ENCODE assay signal across 18 mouse cellular contexts in the genomic region with DNA sequence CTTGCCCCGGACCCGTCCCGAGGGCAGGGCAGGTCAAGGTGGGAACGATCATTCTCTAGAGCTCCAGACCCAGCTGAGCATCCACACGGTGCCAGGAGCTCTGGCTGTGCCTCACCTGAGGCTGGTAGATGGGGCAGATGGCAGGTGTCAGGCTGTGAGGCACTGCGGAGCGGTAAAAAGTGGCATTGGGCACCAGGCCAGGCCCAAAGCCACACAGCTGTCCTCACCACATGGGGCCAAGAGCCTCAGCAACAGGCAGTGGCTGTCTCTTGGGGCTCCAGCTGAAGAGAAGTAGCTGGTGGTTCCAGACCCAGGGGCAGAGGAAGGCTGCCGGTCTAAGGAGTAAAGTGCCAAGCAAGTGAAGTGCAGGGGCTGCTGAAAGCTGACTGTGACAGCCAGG. TPM values are rescaled to one million over a fixed set of nuclear protein-coding genes. Genes with fewer than 3 reads are reported as not detected.
A peak's percentile ranks its signal among the peaks of the same experiment; 100 is the strongest.
DNase-seq lines count a peak whose midpoint lies in the region; ATAC-seq and TF ChIP-seq lines count a peak whose summit lies in the region.
"Had no signal": no experiment of that assay in that cellular context is flagged by ENCODE, and none has a peak within 500 bp of the region (broad histone marks: within the 10 kb centered on the region; RNA-seq: fewer than 3 reads in every experiment).

No protein-coding gene starts in this region.

- peaks cover 7% of the 10 kb centered on the region; the same call in 1 of the 2 replicates for H3K4me1 ChIP-seq in limb, embryonic 14.5 days (ENCODE audit: control insufficient read depth, insufficient read depth, low read length)
- H3K4me1 ChIP-seq in limb, embryonic 10.5 days, result peaks cover 85% of the 10 kb centered on the region
- H3K4me1 ChIP-seq in cerebellum, adult 2 months (ENCODE audit: control insufficient read depth, insufficient read depth, low read length), result peaks cover 69% of the 10 kb centered on the region
- peaks cover 12% of the 10 kb centered on the region for H3K4me1 ChIP-seq in embryonic facial prominence, embryonic 15.5 days
- H3K4me1 ChIP-seq in intestine, postnatal 0 days (replicated peaks; ENCODE audit: control insufficient read depth, insufficient read depth, low read length), result 0 out of 2 replicates have a peak, but pooled peaks cover 3% of the 10 kb centered on the region

- H3K36me3 ChIP-seq in limb, embryonic 14.5 days (ENCODE audit: control insufficient read depth, insufficient read depth, low read length), result peaks cover 17% of the 10 kb centered on the region
- peaks cover 5% of the 10 kb centered on the region; the same call in 1 of the 2 replicates for H3K36me3 ChIP-seq in limb, embryonic 10.5 days
- H3K36me3 ChIP-seq in embryonic facial prominence, embryonic 15.5 days, result peaks cover 10% of the 10 kb centered on the region; the same call in 1 of the 2 replicates
- H3K36me3 ChIP-seq in intestine, postnatal 0 days (ENCODE audit: control insufficient read depth, insufficient read depth), result peaks cover 24% of the 10 kb centered on the region; the same call in 1 of the 2 replicates

- 69% methylated on average over 8 of the region's 8 CpGs for WGBS in limb, embryonic 14.5 days
- WGBS in limb, embryonic 10.5 days, result 72% methylated on average over 8 of the region's 8 CpGs
- WGBS in cerebellum, adult 2 months, result 8% methylated on average over 8 of the region's 8 CpGs
- WGBS in embryonic facial prominence, embryonic 15.5 days, result 69% methylated on average over 8 of the region's 8 CpGs
- WGBS in intestine, postnatal 0 days, result 76% methylated on average over 8 of the region's 8 CpGs

- H3K9ac ChIP-seq in limb, embryonic 14.5 days (ENCODE audit: low read depth, low read length, severe bottlenecking), result no peak overlapping the region
- no peak overlapping the region for H3K9ac ChIP-seq in embryonic facial prominence, embryonic 15.5 days
- H3K9ac ChIP-seq in intestine, postnatal 0 days (ENCODE audit: low read depth, low read length), result no peak overlapping the region
- H3K9ac ChIP-seq: heart, embryonic 12.5 days; intestine, embryonic 15.5 days; lung, embryonic 14.5 days; midbrain, embryonic 15.5 days had no signal

- H3K4me3 ChIP-seq in limb, embryonic 14.5 days (replicated peaks; ENCODE audit: low read length), result no peak overlapping the region
- no peak overlapping the region for H3K4me3 ChIP-seq in limb, embryonic 10.5 days
- no peak overlapping the region for H3K4me3 ChIP-seq in cerebellum, adult 2 months (replicated peaks; ENCODE audit: insufficient read depth, low read depth, low read length)
- H3K4me3 ChIP-seq in embryonic facial prominence, embryonic 15.5 days (replicated peaks), result no peak overlapping the region
- H3K4me3 ChIP-seq in intestine, postnatal 0 days (ENCODE audit: low read depth, low read length), result no peak overlapping the region
- H3K4me3 ChIP-seq: heart, embryonic 12.5 days; intestine, embryonic 15.5 days; left cerebral cortex, adult 2 months; midbrain, embryonic 15.5 days had no signal

- H3K27me3 ChIP-seq in limb, embryonic 14.5 days (ENCODE audit: control insufficient read depth, insufficient read depth, low read length), result peaks cover 53% of the 10 kb centered on the region
- H3K27me3 ChIP-seq in limb, embryonic 10.5 days (ENCODE audit: low read depth, poor library complexity, severe bottlenecking), result peaks cover 91% of the 10 kb centered on the region
- H3K27me3 ChIP-seq in cerebellum, adult 2 months (ENCODE audit: control insufficient read depth, insufficient read depth, low read length), result no peaks in the 10 kb centered on the region
- peaks cover 52% of the 10 kb centered on the region for H3K27me3 ChIP-seq in embryonic facial prominence, embryonic 15.5 days
- peaks cover 41% of the 10 kb centered on the region for H3K27me3 ChIP-seq in intestine, postnatal 0 days (replicated peaks; ENCODE audit: control insufficient read depth, insufficient read depth, low read length)

- peak; percentile 27; the same call in 1 of the 2 replicates for ATAC-seq in limb, embryonic 14.5 days (ENCODE audit: low FRiP score, low read depth)
- 0 out of 2 replicates have a peak, but pooled peaks have one; percentile 12 for ATAC-seq in embryonic facial prominence, embryonic 15.5 days (ENCODE audit: insufficient number of reproducible peaks, low FRiP score, low TSS enrichment, low read depth)
- ATAC-seq in erythroblast, adult 5-6 weeks (replicated peaks; ENCODE audit: low FRiP score, poor library complexity, severe bottlenecking), result no peak
- no peak for ATAC-seq in intestine, postnatal 0 days
- ATAC-seq: intestine, embryonic 15.5 days; midbrain, embryonic 15.5 days; Patski had no signal

- no peaks in the 10 kb centered on the region for H3K9me3 ChIP-seq in limb, embryonic 14.5 days (ENCODE audit: control insufficient read depth, low read length)
- H3K9me3 ChIP-seq in limb, embryonic 10.5 days (replicated peaks), result no peaks in the 10 kb centered on the region
- H3K9me3 ChIP-seq in embryonic facial prominence, embryonic 15.5 days (replicated peaks), result no peaks in the 10 kb centered on the region
- no peaks in the 10 kb centered on the region for H3K9me3 ChIP-seq in intestine, postnatal 0 days (ENCODE audit: control insufficient read depth)
- H3K9me3 ChIP-seq: heart, embryonic 12.5 days; intestine, embryonic 15.5 days; midbrain, embryonic 15.5 days had no signal

- no peak overlapping the region for H3K27ac ChIP-seq in limb, embryonic 14.5 days (replicated peaks; ENCODE audit: low read depth, low read length)
- no peak overlapping the region for H3K27ac ChIP-seq in limb, embryonic 10.5 days
- H3K27ac ChIP-seq in cerebellum, adult 2 months (ENCODE audit: insufficient read depth, low read length), result peak overlapping the region; percentile 86
- H3K27ac ChIP-seq in embryonic facial prominence, embryonic 15.5 days (replicated peaks), result no peak overlapping the region
- no peak overlapping the region for H3K27ac ChIP-seq in intestine, postnatal 0 days (ENCODE audit: low read depth, low read length)
- H3K27ac ChIP-seq: intestine, embryonic 15.5 days; left cerebral cortex, adult 2 months; midbrain, embryonic 15.5 days; stomach, postnatal 0 days had no signal

- no peak overlapping the region for H3K4me2 ChIP-seq in limb, embryonic 14.5 days (replicated peaks; ENCODE audit: low read depth, low read length, severe bottlenecking)
- H3K4me2 ChIP-seq in embryonic facial prominence, embryonic 15.5 days (replicated peaks), result no peak overlapping the region
- H3K4me2 ChIP-seq in intestine, postnatal 0 days (replicated peaks; ENCODE audit: low read depth), result no peak overlapping the region
- H3K4me2 ChIP-seq: heart, embryonic 12.5 days; intestine, embryonic 15.5 days; lung, embryonic 14.5 days; midbrain, embryonic 15.5 days had no signal

- no peak for TF ChIP-seq POLR2A in limb, embryonic 14.5 days (IDR thresholded peaks at IDR 0.05; ENCODE audit: borderline replicate concordance, extremely low read depth, insufficient read depth, insufficient read length)
- TF ChIP-seq POLR2A in cerebellum, adult 2 months (IDR thresholded peaks at IDR 0.05; ENCODE audit: borderline replicate concordance, insufficient read depth, low read length), result no peak; the same call in 1 of the 2 replicates

- DNase-seq in limb, embryonic 14.5 days (ENCODE audit: low spot score), result no peak
- no peak for DNase-seq in limb, embryonic 10.5 days (ENCODE audit: low spot score)
- DNase-seq in MN1 (ENCODE audit: low spot score), result peak; percentile 69
- peak; percentile 76 to 80 for DNase-seq in cerebellum, adult 2 months
- DNase-seq: liver; lung, embryonic 14.5 days; thymus, postnatal 25 days had no signal

- no peak for TF ChIP-seq CTCF in cerebellum, adult 2 months (IDR thresholded peaks at IDR 0.05; ENCODE audit: borderline replicate concordance, insufficient read depth, low read depth, low read length)
- TF ChIP-seq CTCF in intestine, postnatal 0 days (IDR thresholded peaks at IDR 0.05; ENCODE audit: low read depth), result no peak

RNA-seq across cellular contexts. Expression of a gene that starts 20.7 kb away (rescaled TPM):
- polyA plus RNA-seq in limb, embryonic 14.5 days (2012; rRNA removed), result 0.20 and 0.21 TPM in 2 replicates
- not detected in 2 replicates for polyA plus RNA-seq in limb, embryonic 14.5 days (2014; fragmentation: Nextera tagmentation; extraction: Ambion mirVana)
- polyA plus RNA-seq in limb, embryonic 10.5 days (2016; fragmentation: Nextera tagmentation; extraction: Ambion mirVana), result 0.11 and 0.34 TPM in 2 replicates
- polyA plus RNA-seq in cerebellum, adult 2 months (2012; rRNA removed), result 249 and 283 TPM in 2 replicates
- 0.05 TPM in 1 of 2 replicates, not detected in the other for polyA plus RNA-seq in embryonic facial prominence, embryonic 15.5 days (2015; fragmentation: Nextera tagmentation; extraction: Ambion mirVana)
- not detected in 2 replicates for total RNA-seq in erythroblast, adult 5-6 weeks (2015; ENCODE audit: low replicate concordance)
- not detected in 2 replicates for total RNA-seq in erythroblast, adult 5-6 weeks (2017; ENCODE audit: low replicate concordance)
- not detected in 2 replicates for polyA plus RNA-seq in intestine, postnatal 0 days (2015; fragmentation: Nextera tagmentation; extraction: Ambion mirVana)
- polyA plus RNA-seq: gonadal fat pad, adult 2 months; kidney, embryonic 16.5 days; lung, embryonic 14.5 days; Patski; stomach, postnatal 0 days had no signal

RNA-seq across cellular contexts. Expression of a gene that starts 30.5 kb away (rescaled TPM):
- polyA plus RNA-seq in limb, embryonic 14.5 days (2012; rRNA removed), result 16.8 and 21.8 TPM in 2 replicates
- 11.5 and 13.0 TPM in 2 replicates for polyA plus RNA-seq in limb, embryonic 14.5 days (2014; fragmentation: Nextera tagmentation; extraction: Ambion mirVana)
- 18.2 and 19.3 TPM in 2 replicates for polyA plus RNA-seq in limb, embryonic 10.5 days (2016; fragmentation: Nextera tagmentation; extraction: Ambion mirVana)
- 53.5 and 56.8 TPM in 2 replicates for polyA plus RNA-seq in cerebellum, adult 2 months (2012; rRNA removed)
- polyA plus RNA-seq in embryonic facial prominence, embryonic 15.5 days (2015; fragmentation: Nextera tagmentation; extraction: Ambion mirVana), result 16.0 and 17.0 TPM in 2 replicates
- 4.2 TPM in 1 of 2 replicates, not detected in the other for total RNA-seq in erythroblast, adult 5-6 weeks (2015; ENCODE audit: low replicate concordance)
- 2.9 TPM in 1 of 2 replicates, not detected in the other for total RNA-seq in erythroblast, adult 5-6 weeks (2017; ENCODE audit: low replicate concordance)
- 8.0 and 8.2 TPM in 2 replicates for polyA plus RNA-seq in intestine, postnatal 0 days (2015; fragmentation: Nextera tagmentation; extraction: Ambion mirVana)

RNA-seq across cellular contexts. Expression of a gene that starts 51.1 kb away (rescaled TPM):
- 0.35 and 0.40 TPM in 2 replicates for polyA plus RNA-seq in limb, embryonic 14.5 days (2012; rRNA removed)
- 0.12 TPM in 1 of 2 replicates, not detected in the other for polyA plus RNA-seq in limb, embryonic 14.5 days (2014; fragmentation: Nextera tagmentation; extraction: Ambion mirVana)
- 0.06 and 0.13 TPM in 2 replicates for polyA plus RNA-seq in limb, embryonic 10.5 days (2016; fragmentation: Nextera tagmentation; extraction: Ambion mirVana)
- 57.3 and 63.7 TPM in 2 replicates for polyA plus RNA-seq in cerebellum, adult 2 months (2012; rRNA removed)
- 0.60 and 0.66 TPM in 2 replicates for polyA plus RNA-seq in embryonic facial prominence, embryonic 15.5 days (2015; fragmentation: Nextera tagmentation; extraction: Ambion mirVana)
- total RNA-seq in erythroblast, adult 5-6 weeks (2015; ENCODE audit: low replicate concordance), result 0.21 TPM in 1 of 2 replicates, not detected in the other
- total RNA-seq in erythroblast, adult 5-6 weeks (2017; ENCODE audit: low replicate concordance), result 0.26 and 0.84 TPM in 2 replicates
- polyA plus RNA-seq in intestine, postnatal 0 days (2015; fragmentation: Nextera tagmentation; extraction: Ambion mirVana), result 0.26 and 0.55 TPM in 2 replicates

RNA-seq across cellular contexts. Expression of a gene that starts 58.7 kb away (rescaled TPM):
- 25.6 and 32.1 TPM in 2 replicates for polyA plus RNA-seq in limb, embryonic 14.5 days (2012; rRNA removed)
- 20.0 and 24.3 TPM in 2 replicates for polyA plus RNA-seq in limb, embryonic 14.5 days (2014; fragmentation: Nextera tagmentation; extraction: Ambion mirVana)
- polyA plus RNA-seq in limb, embryonic 10.5 days (2016; fragmentation: Nextera tagmentation; extraction: Ambion mirVana), result 15.6 and 22.7 TPM in 2 replicates
- 30.8 and 37.5 TPM in 2 replicates for polyA plus RNA-seq in cerebellum, adult 2 months (2012; rRNA removed)
- 30.9 and 41.6 TPM in 2 replicates for polyA plus RNA-seq in embryonic facial prominence, embryonic 15.5 days (2015; fragmentation: Nextera tagmentation; extraction: Ambion mirVana)
- total RNA-seq in erythroblast, adult 5-6 weeks (2015; ENCODE audit: low replicate concordance), result 3.1 and 8.8 TPM in 2 replicates
- 8.8 and 10.5 TPM in 2 replicates for total RNA-seq in erythroblast, adult 5-6 weeks (2017; ENCODE audit: low replicate concordance)
- 35.0 and 35.7 TPM in 2 replicates for polyA plus RNA-seq in intestine, postnatal 0 days (2015; fragmentation: Nextera tagmentation; extraction: Ambion mirVana)

RNA-seq across cellular contexts. Expression of a gene that starts 59.1 kb away (rescaled TPM):
- 9.2 and 16.9 TPM in 2 replicates for polyA plus RNA-seq in limb, embryonic 14.5 days (2012; rRNA removed)
- polyA plus RNA-seq in limb, embryonic 14.5 days (2014; fragmentation: Nextera tagmentation; extraction: Ambion mirVana), result 11.4 and 12.4 TPM in 2 replicates
- 9.1 and 9.8 TPM in 2 replicates for polyA plus RNA-seq in limb, embryonic 10.5 days (2016; fragmentation: Nextera tagmentation; extraction: Ambion mirVana)
- polyA plus RNA-seq in cerebellum, adult 2 months (2012; rRNA removed), result 12.5 and 13.3 TPM in 2 replicates
- 12.6 and 13.9 TPM in 2 replicates for polyA plus RNA-seq in embryonic facial prominence, embryonic 15.5 days (2015; fragmentation: Nextera tagmentation; extraction: Ambion mirVana)
- total RNA-seq in erythroblast, adult 5-6 weeks (2015; ENCODE audit: low replicate concordance), result 4.6 and 5.2 TPM in 2 replicates
- 0.85 and 1.5 TPM in 2 replicates for total RNA-seq in erythroblast, adult 5-6 weeks (2017; ENCODE audit: low replicate concordance)
- 19.2 and 20.1 TPM in 2 replicates for polyA plus RNA-seq in intestine, postnatal 0 days (2015; fragmentation: Nextera tagmentation; extraction: Ambion mirVana)

Comparison
In these comparisons a context has a peak if more than half of its experiments do, and no peak if none do; other contexts are left out.
1. ATAC-seq: peak in limb, embryonic 14.5 days (single experiment) and embryonic facial prominence, embryonic 15.5 days (single experiment); none in erythroblast, adult 5-6 weeks (single experiment) and intestine, postnatal 0 days (single experiment).
2. DNase-seq: peak in MN1 (single experiment) and cerebellum, adult 2 months (2 of 2); none in limb, embryonic 14.5 days (single experiment) and limb, embryonic 10.5 days (single experiment).
3. RNA of a gene that starts 20.7 kb away (polyA plus RNA-seq): 249 to 283 TPM in cerebellum, adult 2 months; 0.11 to 0.34 TPM in limb, embryonic 10.5 days, 0.20 to 0.21 TPM in limb, embryonic 14.5 days, 0.05 TPM in embryonic facial prominence, embryonic 15.5 days and not detected in intestine, postnatal 0 days; every median in the first group is over 100 times any median in the second.
4. RNA of a gene that starts 51.1 kb away (polyA plus RNA-seq): 57.3 to 63.7 TPM in cerebellum, adult 2 months; 0.60 to 0.66 TPM in embryonic facial prominence, embryonic 15.5 days, 0.12 to 0.40 TPM in limb, embryonic 14.5 days, 0.26 to 0.55 TPM in intestine, postnatal 0 days and 0.06 to 0.13 TPM in limb, embryonic 10.5 days; every median in the first group is over 10 times any median in the second.